Mouse (Mus musculus) ES-E14 (cell line): ENCODE measurements around the gene Dio3.

Experiments used
- MAFK ChIP-seq: IDR thresholded peaks from 2 replicates; pipeline ENCODE4 v1.6.1; 2014; ENCODE audit warnings: mild to moderate bottlenecking, low read depth, low read length, inconsistent platforms; ENCODE audit not compliant: insufficient read depth
- ZC3H11A ChIP-seq: IDR thresholded peaks from 2 replicates; pipeline ENCODE4 v1.6.1; 2012; ENCODE audit warnings: low read depth, mild to moderate bottlenecking, inconsistent platforms, low read length, borderline replicate concordance

DNA sequence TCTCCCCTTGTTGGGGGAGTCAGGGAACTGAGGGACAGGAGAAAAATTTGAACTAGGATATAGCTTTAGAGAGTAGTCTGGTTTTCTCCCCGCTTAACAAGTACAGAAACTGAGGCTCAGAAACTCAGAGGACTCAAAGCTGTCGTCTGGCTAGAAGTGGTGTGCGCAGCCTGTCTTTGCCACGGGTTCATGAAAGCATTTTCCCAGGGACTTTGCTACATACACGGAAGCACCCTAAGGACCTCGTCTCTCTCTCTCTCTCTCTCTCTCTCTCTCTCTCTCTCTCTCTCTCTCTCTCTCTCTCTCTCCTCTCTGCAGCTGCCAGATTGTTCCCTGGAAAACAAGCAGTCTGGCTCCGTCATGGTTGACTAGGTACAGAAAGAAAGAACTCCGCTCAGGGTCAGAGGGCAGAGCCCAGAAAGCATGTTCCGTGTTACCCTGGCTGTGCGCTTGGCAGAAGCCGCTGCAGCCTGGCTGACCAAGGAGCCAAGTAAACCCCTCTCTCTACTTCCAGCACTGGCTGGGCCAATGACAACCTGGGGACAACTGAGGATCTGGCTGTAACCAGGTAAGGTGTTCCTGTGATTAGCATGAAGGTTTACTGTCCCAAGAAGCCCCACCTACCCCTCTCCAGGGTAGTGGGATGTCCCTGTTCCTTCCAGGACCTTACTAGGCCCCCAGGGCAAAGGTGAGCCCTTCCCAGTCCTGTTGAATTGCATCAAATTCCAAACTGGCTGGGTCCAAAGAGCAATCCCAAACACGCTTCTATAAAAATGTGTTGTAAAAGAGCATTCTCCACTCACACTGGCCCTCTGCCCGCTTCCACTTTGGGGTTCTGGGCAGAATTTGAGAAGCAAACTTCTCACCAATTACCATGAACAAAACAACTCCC, 46.9 kb upstream of the Dio3 start:
- TF ChIP-seq ZC3H11A (no peak), MAFK (no peak)
